Mouse (Mus musculus): ENCODE measurements at regions not wholly inside any gene's neighbourhood (a gene's known extent, or its start where the extent isn't known, plus 50 kb on each side); places are given as distances from the start of the nearest gene placed in this dataset.

DNA sequence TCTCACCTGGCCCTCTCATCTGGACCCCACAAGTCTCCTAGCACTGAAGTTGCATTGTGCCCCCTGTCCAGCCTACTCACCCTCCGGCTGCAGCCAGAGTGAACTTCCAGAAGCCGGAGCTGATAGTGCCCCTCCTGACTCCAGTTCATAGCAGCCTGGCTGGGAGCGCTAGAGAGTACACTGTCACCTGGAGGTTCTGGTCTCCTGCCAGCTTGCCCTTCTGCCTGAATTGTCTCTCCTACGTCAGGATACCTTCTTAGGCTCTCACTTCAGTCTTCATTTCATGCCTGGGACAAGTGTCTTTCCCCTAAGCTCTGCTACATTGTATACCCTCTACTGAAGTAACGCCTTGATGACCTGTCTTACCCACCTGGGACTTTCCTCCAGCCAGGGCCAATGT is 112.3 kb downstream of the Efnb1 start:
- no peak overlapping the region for H3K9ac ChIP-seq (ENCODE audit: low read depth, poor library complexity, severe bottlenecking)
- H3K9me3 ChIP-seq (replicated peaks; ENCODE audit: control insufficient read depth, insufficient read depth, low read length, poor library complexity, severe bottlenecking) = no peaks in the 10 kb centered on the region
- H3K36me3 ChIP-seq (ENCODE audit: control insufficient read depth, insufficient read depth, low read length, poor library complexity, severe bottlenecking) = no peaks in the 10 kb centered on the region
- no peak overlapping the region for H3K4me3 ChIP-seq (ENCODE audit: low read depth, low read length)
- no peaks in the 10 kb centered on the region for H3K27me3 ChIP-seq (ENCODE audit: control insufficient read depth, insufficient read depth, low read length, poor library complexity, severe bottlenecking)
- no peaks in the 10 kb centered on the region for H3K4me1 ChIP-seq (ENCODE audit: control insufficient read depth, insufficient read depth, low read length)
- no peak overlapping the region for H3K27ac ChIP-seq (ENCODE audit: insufficient read depth, low read length)
- TF ChIP-seq CTCF (IDR thresholded peaks at IDR 0.05; ENCODE audit: low read depth, low read length) = no peak

- H3K4me1 ChIP-seq (ENCODE audit: control insufficient read depth, insufficient read depth, low read length) = no peaks in the 10 kb centered on the region
- H3K9ac ChIP-seq (ENCODE audit: low read depth, poor library complexity, severe bottlenecking) = no peak overlapping the region
- H3K36me3 ChIP-seq (ENCODE audit: control insufficient read depth, insufficient read depth, low read length, poor library complexity, severe bottlenecking) = no peaks in the 10 kb centered on the region
- H3K27me3 ChIP-seq (ENCODE audit: control insufficient read depth, insufficient read depth, low read length, poor library complexity, severe bottlenecking) = no peaks in the 10 kb centered on the region
- no peak overlapping the region for H3K4me3 ChIP-seq (ENCODE audit: low read depth, low read length)
- H3K27ac ChIP-seq (ENCODE audit: insufficient read depth, low read length) = no peak overlapping the region
- no peak for TF ChIP-seq EP300 (IDR thresholded peaks at IDR 0.05; ENCODE audit: insufficient read depth, low read depth, low read length)
- no peak for TF ChIP-seq POLR2A (IDR thresholded peaks at IDR 0.05; ENCODE audit: insufficient read depth, low read length)
- no peak for TF ChIP-seq CTCF (IDR thresholded peaks at IDR 0.05; ENCODE audit: low read depth, low read length)
- H3K9me3 ChIP-seq (replicated peaks; ENCODE audit: control insufficient read depth, insufficient read depth, low read length, poor library complexity, severe bottlenecking) = no peaks in the 10 kb centered on the region
These were observed 110.8 kb downstream of the Efnb1 start for GRCm38 (mm10) chrX:99246704-99247103.

GRCm38 (mm10) chrX:99246051-99246450 is 110.1 kb downstream of the Efnb1 start:
- H3K36me3 ChIP-seq (ENCODE audit: control insufficient read depth, insufficient read depth, low read length, poor library complexity, severe bottlenecking) = no peaks in the 10 kb centered on the region
- no peaks in the 10 kb centered on the region; the same call in 1 of the 2 replicates for H3K27me3 ChIP-seq (ENCODE audit: control insufficient read depth, insufficient read depth, low read length, poor library complexity, severe bottlenecking)
- TF ChIP-seq POLR2A (IDR thresholded peaks at IDR 0.05; ENCODE audit: insufficient read depth, low read length) (no peak), CTCF (IDR thresholded peaks at IDR 0.05; ENCODE audit: low read depth, low read length) (no peak), EP300 (IDR thresholded peaks at IDR 0.05; ENCODE audit: insufficient read depth, low read depth, low read length) (no peak)
- H3K4me1 ChIP-seq (ENCODE audit: control insufficient read depth, insufficient read depth, low read length) = no peaks in the 10 kb centered on the region
- no peak overlapping the region for H3K27ac ChIP-seq (ENCODE audit: insufficient read depth, low read length)
- H3K4me3 ChIP-seq (ENCODE audit: low read depth, low read length) = no peak overlapping the region
- H3K9me3 ChIP-seq (replicated peaks; ENCODE audit: control insufficient read depth, insufficient read depth, low read length, poor library complexity, severe bottlenecking) = no peaks in the 10 kb centered on the region
- no peak overlapping the region for H3K9ac ChIP-seq (ENCODE audit: low read depth, poor library complexity, severe bottlenecking)

DNA sequence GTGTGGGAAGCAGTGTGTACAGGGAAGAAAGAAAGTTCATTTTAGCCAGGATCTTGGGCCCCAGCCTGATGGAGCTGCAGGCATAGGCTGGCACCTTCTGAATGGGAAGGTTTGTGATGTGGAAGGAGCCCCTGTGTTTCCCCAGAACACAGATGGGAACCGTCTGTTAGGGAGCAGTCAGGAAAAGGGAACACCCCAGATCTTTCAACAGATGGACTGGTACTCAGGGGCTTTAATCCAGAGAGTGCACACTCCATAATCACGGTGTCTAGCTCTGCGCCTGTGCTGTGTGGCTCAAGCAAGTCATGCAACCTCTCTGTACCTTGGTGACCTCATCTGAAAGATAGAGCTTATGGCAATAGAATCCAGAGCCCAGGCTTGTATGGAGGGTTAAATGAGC is 109.6 kb downstream of the Efnb1 start:
- TF ChIP-seq EP300 (IDR thresholded peaks at IDR 0.05; ENCODE audit: insufficient read depth, low read depth, low read length) (no peak), POLR2A (IDR thresholded peaks at IDR 0.05; ENCODE audit: insufficient read depth, low read length) (no peak), CTCF (IDR thresholded peaks at IDR 0.05; ENCODE audit: low read depth, low read length) (no peak)
- Histone ChIP-seq H3K4me1 (ENCODE audit: control insufficient read depth, insufficient read depth, low read length) (no peaks in the 10 kb centered on the region), H3K4me3 (ENCODE audit: low read depth, low read length) (no peak overlapping the region), H3K27ac (ENCODE audit: insufficient read depth, low read length) (no peak overlapping the region), H3K36me3 (ENCODE audit: control insufficient read depth, insufficient read depth, low read length, poor library complexity, severe bottlenecking) (no peaks in the 10 kb centered on the region), H3K9me3 (replicated peaks; ENCODE audit: control insufficient read depth, insufficient read depth, low read length, poor library complexity, severe bottlenecking) (no peaks in the 10 kb centered on the region), H3K27me3 (ENCODE audit: control insufficient read depth, insufficient read depth, low read length, poor library complexity, severe bottlenecking) (no peaks in the 10 kb centered on the region; the same call in 1 of the 2 replicates), H3K9ac (ENCODE audit: low read depth, poor library complexity, severe bottlenecking) (no peak overlapping the region)

DNA sequence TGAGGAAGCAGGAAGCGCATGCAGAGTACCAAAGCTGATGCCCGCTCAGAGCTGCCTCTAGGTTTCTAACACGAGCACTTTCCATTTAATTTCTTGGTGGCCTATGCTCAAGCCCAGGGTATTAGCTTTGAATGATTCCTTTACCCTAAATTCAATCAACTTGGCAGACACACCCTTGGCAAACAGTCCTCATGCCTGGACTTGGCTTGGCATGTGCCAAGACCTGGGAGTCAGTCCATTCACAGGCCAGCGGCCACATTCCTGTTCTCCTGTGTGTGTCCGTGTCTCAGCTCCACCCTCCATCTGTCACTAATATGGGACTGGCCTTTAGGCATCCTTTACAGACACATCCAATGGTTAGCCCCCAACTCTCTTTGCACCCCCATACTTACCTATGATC is 107.3 kb downstream of the Efnb1 start:
- Histone ChIP-seq H3K9ac (ENCODE audit: low read depth, poor library complexity, severe bottlenecking) (no peak overlapping the region), H3K27ac (ENCODE audit: insufficient read depth, low read length) (no peak overlapping the region), H3K4me3 (ENCODE audit: low read depth, low read length) (no peak overlapping the region), H3K36me3 (ENCODE audit: control insufficient read depth, insufficient read depth, low read length, poor library complexity, severe bottlenecking) (no peaks in the 10 kb centered on the region), H3K9me3 (replicated peaks; ENCODE audit: control insufficient read depth, insufficient read depth, low read length, poor library complexity, severe bottlenecking) (no peaks in the 10 kb centered on the region), H3K27me3 (ENCODE audit: control insufficient read depth, insufficient read depth, low read length, poor library complexity, severe bottlenecking) (no peaks in the 10 kb centered on the region; the same call in 1 of the 2 replicates), H3K4me1 (ENCODE audit: control insufficient read depth, insufficient read depth, low read length) (no peaks in the 10 kb centered on the region)
- TF ChIP-seq POLR2A (IDR thresholded peaks at IDR 0.05; ENCODE audit: insufficient read depth, low read length) = no peak
- TF ChIP-seq CTCF (IDR thresholded peaks at IDR 0.05; ENCODE audit: low read depth, low read length) = no peak
- TF ChIP-seq EP300 (IDR thresholded peaks at IDR 0.05; ENCODE audit: insufficient read depth, low read depth, low read length) = no peak

GRCm38 (mm10) chrX:99241684-99242118 is 105.8 kb downstream of the Efnb1 start:
- no peak overlapping the region for H3K9ac ChIP-seq (ENCODE audit: low read depth, poor library complexity, severe bottlenecking)
- no peak overlapping the region for H3K27ac ChIP-seq (ENCODE audit: insufficient read depth, low read length)
- no peak overlapping the region for H3K4me3 ChIP-seq (ENCODE audit: low read depth, low read length)
- no peaks in the 10 kb centered on the region for H3K9me3 ChIP-seq (replicated peaks; ENCODE audit: control insufficient read depth, insufficient read depth, low read length, poor library complexity, severe bottlenecking)
- H3K27me3 ChIP-seq (ENCODE audit: control insufficient read depth, insufficient read depth, low read length, poor library complexity, severe bottlenecking) = no peaks in the 10 kb centered on the region; the same call in 1 of the 2 replicates
- no peaks in the 10 kb centered on the region for H3K36me3 ChIP-seq (ENCODE audit: control insufficient read depth, insufficient read depth, low read length, poor library complexity, severe bottlenecking)
- no peaks in the 10 kb centered on the region for H3K4me1 ChIP-seq (ENCODE audit: control insufficient read depth, insufficient read depth, low read length)
- no peak for TF ChIP-seq POLR2A (IDR thresholded peaks at IDR 0.05; ENCODE audit: insufficient read depth, low read length)
- no peak for TF ChIP-seq EP300 (IDR thresholded peaks at IDR 0.05; ENCODE audit: insufficient read depth, low read depth, low read length)
- TF ChIP-seq CTCF (IDR thresholded peaks at IDR 0.05; ENCODE audit: low read depth, low read length) = no peak
